Mouse (Mus musculus): Measurements from ENCODE around the gene Stxbp4.

GRCm38 (mm10) chr11:90665161-90665560, 27.3 kb upstream of the Stxbp4 start:
- no peak for TF ChIP-seq CTCF (IDR thresholded peaks at IDR 0.05; ENCODE audit: borderline replicate concordance, insufficient read depth, low read length)
- TF ChIP-seq POLR2A (IDR thresholded peaks at IDR 0.05; ENCODE audit: low read depth, low read length), result no peak

Data from embryonic fibroblast, embryonic 13.5 days (primary cell).